Comparison of ENCODE assay signal across 25 mouse cellular contexts in the genomic region with DNA sequence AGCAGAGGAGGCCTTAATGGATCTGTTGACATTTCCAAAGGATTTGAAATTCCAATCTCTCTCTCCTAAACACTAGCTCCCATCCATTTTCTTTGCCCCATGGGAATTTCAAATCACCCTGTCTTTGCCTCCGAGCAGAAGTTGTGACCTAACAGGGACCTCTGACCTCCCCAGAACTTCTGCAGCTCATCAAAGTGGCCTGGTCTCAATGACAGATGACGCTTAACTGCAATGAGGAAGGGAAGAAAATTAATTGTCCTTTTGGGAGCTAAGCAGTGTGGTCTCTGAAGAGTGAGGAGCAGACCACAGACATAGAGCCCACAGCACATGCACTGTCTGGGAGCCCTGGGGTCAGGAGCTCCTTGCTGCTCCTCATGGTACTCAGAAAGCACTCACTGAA.
DNase-seq lines count a peak whose midpoint lies in the region; ATAC-seq lines count a peak whose summit lies in the region.
"Had no signal": no experiment of that assay in that cellular context is flagged by ENCODE, and none has a peak within 500 bp of the region (broad histone marks: within the 10 kb centered on the region; RNA-seq: fewer than 3 reads in every experiment).

No protein-coding gene starts in this region.

- no peak overlapping the region for H3K9ac ChIP-seq in hindbrain, embryonic 16.5 days (ENCODE audit: low read depth, low read length)
- H3K9ac ChIP-seq: embryonic facial prominence, embryonic 13.5 days; forebrain, embryonic 12.5 days; forebrain, embryonic 15.5 days; heart, embryonic 12.5 days; heart, embryonic 15.5 days; hindbrain, embryonic 14.5 days; intestine, embryonic 15.5 days had no signal

- DNase-seq in hindbrain, embryonic 10.5 days (ENCODE audit: low spot score), result no peak
- peak; percentile 70 for DNase-seq in embryo, embryonic 10 days (ENCODE audit: low spot score)
- DNase-seq in embryo, embryonic 9.5 days (ENCODE audit: extremely low spot score), result peak; percentile 37
- DNase-seq in lung, postnatal 36 days, result no peak
- DNase-seq in adrenal gland, postnatal 36 days, result no peak
- DNase-seq: adrenal gland, adult 8-10 months; adrenal gland, postnatal 25 days; cerebellum, adult 2 months; cerebellum, adult 9-11 months; cerebellum, postnatal 25 days; gastrocnemius, postnatal 25 days; heart, adult 18-20 months; heart, postnatal 10 days; heart, postnatal 36 days had no signal

- no peaks in the 10 kb centered on the region for H3K9me3 ChIP-seq in hindbrain, embryonic 10.5 days
- H3K9me3 ChIP-seq in hindbrain, embryonic 16.5 days (ENCODE audit: control insufficient read depth, low read length), result no peaks in the 10 kb centered on the region
- H3K9me3 ChIP-seq: embryonic facial prominence, embryonic 10.5 days; embryonic facial prominence, embryonic 13.5 days; forebrain, embryonic 12.5 days; forebrain, embryonic 15.5 days; heart, embryonic 15.5 days; intestine, embryonic 15.5 days had no signal

- 23% methylated on average over 2 of the region's 2 CpGs for WGBS in hindbrain, embryonic 10.5 days
- 47% methylated on average over 2 of the region's 2 CpGs for WGBS in hindbrain, embryonic 16.5 days

- H3K4me1 ChIP-seq in hindbrain, embryonic 10.5 days (replicated peaks), result peaks cover 9% of the 10 kb centered on the region
- no peaks in the 10 kb centered on the region for H3K4me1 ChIP-seq in hindbrain, embryonic 16.5 days (ENCODE audit: control insufficient read depth, insufficient read depth, low read depth, low read length)
- H3K4me1 ChIP-seq: embryonic facial prominence, embryonic 13.5 days; forebrain, embryonic 15.5 days; heart, embryonic 12.5 days; heart, embryonic 15.5 days; intestine, embryonic 15.5 days had no signal

- H3K27ac ChIP-seq in hindbrain, embryonic 10.5 days, result peak overlapping the region; percentile 45; the same call in 1 of the 2 replicates
- H3K27ac ChIP-seq in hindbrain, embryonic 16.5 days (ENCODE audit: low read depth, low read length), result no peak overlapping the region
- H3K27ac ChIP-seq: embryonic facial prominence, embryonic 10.5 days; embryonic facial prominence, embryonic 13.5 days; forebrain, embryonic 12.5 days; forebrain, embryonic 15.5 days; heart, embryonic 15.5 days; hindbrain, embryonic 14.5 days; intestine, embryonic 15.5 days had no signal

- H3K4me2 ChIP-seq in hindbrain, embryonic 16.5 days (ENCODE audit: low read length), result no peak overlapping the region
- H3K4me2 ChIP-seq: embryonic facial prominence, embryonic 13.5 days; forebrain, embryonic 12.5 days; forebrain, embryonic 15.5 days; heart, embryonic 12.5 days; heart, embryonic 15.5 days; hindbrain, embryonic 14.5 days; intestine, embryonic 15.5 days had no signal

- no peak overlapping the region for H3K4me3 ChIP-seq in hindbrain, embryonic 10.5 days
- H3K4me3 ChIP-seq in hindbrain, embryonic 16.5 days (ENCODE audit: low read length), result no peak overlapping the region
- H3K4me3 ChIP-seq: embryonic facial prominence, embryonic 10.5 days; embryonic facial prominence, embryonic 13.5 days; erythroblast, embryonic 14.5 days; forebrain, embryonic 12.5 days; forebrain, embryonic 15.5 days; heart, embryonic 12.5 days; heart, embryonic 15.5 days; intestine, embryonic 15.5 days had no signal

- ATAC-seq in hindbrain, embryonic 16.5 days, result no peak
- ATAC-seq: activated CD4-positive, CD25-positive, alpha-beta regulatory T cell, adult 4 months; forebrain, embryonic 15.5 days; intestine, embryonic 15.5 days had no signal

- H3K36me3 ChIP-seq in hindbrain, embryonic 10.5 days, result no peaks in the 10 kb centered on the region
- no peaks in the 10 kb centered on the region for H3K36me3 ChIP-seq in hindbrain, embryonic 16.5 days (ENCODE audit: control insufficient read depth, insufficient read depth, low read length)
- H3K36me3 ChIP-seq: embryonic facial prominence, embryonic 10.5 days; embryonic facial prominence, embryonic 13.5 days; forebrain, embryonic 12.5 days; forebrain, embryonic 15.5 days; heart, embryonic 12.5 days; heart, embryonic 15.5 days; intestine, embryonic 15.5 days had no signal

- H3K27me3 ChIP-seq in hindbrain, embryonic 10.5 days (ENCODE audit: insufficient read depth, poor library complexity, severe bottlenecking), result no peaks in the 10 kb centered on the region
- H3K27me3 ChIP-seq in hindbrain, embryonic 16.5 days (replicated peaks; ENCODE audit: control insufficient read depth, insufficient read depth, low read length), result no peaks in the 10 kb centered on the region
- H3K27me3 ChIP-seq: embryonic facial prominence, embryonic 13.5 days; forebrain, embryonic 12.5 days; forebrain, embryonic 15.5 days; heart, embryonic 12.5 days; heart, embryonic 15.5 days; intestine, embryonic 15.5 days had no signal

Comparison
In these comparisons a context has a peak if more than half of its experiments do, and no peak if none do; other contexts are left out.
1. DNase-seq: peak in embryo, embryonic 10 days (single experiment) and embryo, embryonic 9.5 days (single experiment); none in hindbrain, embryonic 10.5 days (single experiment), lung, postnatal 36 days (single experiment) and adrenal gland, postnatal 36 days (0 of 2).